Mouse (Mus musculus): ENCODE results near the gene Dmrt1. TPM values are rescaled to one million over a fixed set of nuclear protein-coding genes. Genes with fewer than 3 reads are reported as not detected.
A peak's percentile ranks its signal among the peaks of the same experiment; 100 is the strongest.

Dmrt1 gene
- polyA plus RNA-seq, 1 experiment from 2014 or later = 0.61 TPM

GRCm38 (mm10) chr19:25506616-25507015 is 1.2 kb downstream of the Dmrt1 start:
- H3K4me2 ChIP-seq = peak overlapping the region; percentile 54
- no peak overlapping the region for H3K9ac ChIP-seq
- 3% methylated on average over 23 of the region's 23 CpGs for WGBS
- ATAC-seq = no peak
- no peaks in the 10 kb centered on the region for H3K36me3 ChIP-seq (ENCODE audit: poor library complexity, severe bottlenecking)
- H3K27me3 ChIP-seq = peaks cover 76% of the 10 kb centered on the region
- H3K4me1 ChIP-seq = peaks cover 19% of the 10 kb centered on the region
- H3K9me3 ChIP-seq (replicated peaks) = no peaks in the 10 kb centered on the region
- H3K4me3 ChIP-seq = peak overlapping the region; percentile 30
- H3K27ac ChIP-seq = no peak overlapping the region

- Histone ChIP-seq H3K27me3 (peaks cover 5% of the 10 kb centered on the region; the same call in 1 of the 2 replicates), H3K4me2 (no peak overlapping the region), H3K9ac (no peak overlapping the region), H3K27ac (no peak overlapping the region), H3K4me3 (no peak overlapping the region), H3K9me3 (replicated peaks) (no peaks in the 10 kb centered on the region), H3K36me3 (ENCODE audit: poor library complexity, severe bottlenecking) (no peaks in the 10 kb centered on the region), H3K4me1 (no peaks in the 10 kb centered on the region)
- 28% methylated on average over 12 of the region's 12 CpGs for WGBS
- ATAC-seq = no peak
Observed at GRCm38 (mm10) chr19:25514986-25515530, 9.6 kb downstream of the Dmrt1 start.

- Histone ChIP-seq H3K4me1 (peaks cover 2% of the 10 kb centered on the region; the same call in 1 of the 2 replicates), H3K4me2 (no peak overlapping the region), H3K27me3 (no peaks in the 10 kb centered on the region), H3K9me3 (replicated peaks) (no peaks in the 10 kb centered on the region), H3K4me3 (no peak overlapping the region), H3K9ac (no peak overlapping the region), H3K27ac (no peak overlapping the region), H3K36me3 (ENCODE audit: poor library complexity, severe bottlenecking) (no peaks in the 10 kb centered on the region)
- 69% methylated on average over 6 of the region's 6 CpGs for WGBS
- no peak for ATAC-seq
Observed at GRCm38 (mm10) chr19:25524156-25524555, 18.7 kb downstream of the Dmrt1 start.

- Histone ChIP-seq H3K27ac (no peak overlapping the region), H3K4me2 (no peak overlapping the region), H3K9ac (no peak overlapping the region), H3K36me3 (ENCODE audit: poor library complexity, severe bottlenecking) (no peaks in the 10 kb centered on the region), H3K4me3 (no peak overlapping the region), H3K9me3 (replicated peaks) (no peaks in the 10 kb centered on the region), H3K27me3 (no peaks in the 10 kb centered on the region), H3K4me1 (peaks cover 6% of the 10 kb centered on the region)
- ATAC-seq = no peak
- 91% methylated on average over 20 of the region's 20 CpGs for WGBS
Observed at GRCm38 (mm10) chr19:25525726-25526125, 20.3 kb downstream of the Dmrt1 start.

- Histone ChIP-seq H3K27me3 (no peaks in the 10 kb centered on the region), H3K4me1 (peaks cover 6% of the 10 kb centered on the region), H3K9ac (no peak overlapping the region), H3K27ac (no peak overlapping the region), H3K4me3 (no peak overlapping the region), H3K9me3 (replicated peaks) (peaks cover 5% of the 10 kb centered on the region; the same call in 1 of the 2 replicates), H3K4me2 (no peak overlapping the region), H3K36me3 (ENCODE audit: poor library complexity, severe bottlenecking) (no peaks in the 10 kb centered on the region)
- WGBS = 52% methylated on average over 12 of the region's 12 CpGs
- no peak for ATAC-seq
Observed at GRCm38 (mm10) chr19:25529673-25530072, 24.3 kb downstream of the Dmrt1 start.

- ATAC-seq = peak; percentile 81
- no peak overlapping the region for H3K9ac ChIP-seq
- H3K4me1 ChIP-seq = peaks cover 3% of the 10 kb centered on the region; the same call in 1 of the 2 replicates
- no peak overlapping the region for H3K4me3 ChIP-seq
- no peak overlapping the region for H3K4me2 ChIP-seq
- H3K9me3 ChIP-seq (replicated peaks) = no peaks in the 10 kb centered on the region
- no peak overlapping the region for H3K27ac ChIP-seq
- H3K27me3 ChIP-seq = no peaks in the 10 kb centered on the region
- WGBS = 32% methylated on average over 13 of the region's 13 CpGs
- no peaks in the 10 kb centered on the region for H3K36me3 ChIP-seq (ENCODE audit: poor library complexity, severe bottlenecking)
Observed at GRCm38 (mm10) chr19:25545714-25546340, 40.4 kb downstream of the Dmrt1 start.

GRCm38 (mm10) chr19:25547086-25547643 is 41.7 kb downstream of the Dmrt1 start:
- WGBS = 82% methylated on average over 9 of the region's 9 CpGs
- ATAC-seq = no peak
- Histone ChIP-seq H3K4me3 (no peak overlapping the region), H3K9ac (no peak overlapping the region), H3K9me3 (replicated peaks) (no peaks in the 10 kb centered on the region), H3K27ac (no peak overlapping the region), H3K4me1 (peaks cover 3% of the 10 kb centered on the region; the same call in 1 of the 2 replicates), H3K27me3 (no peaks in the 10 kb centered on the region), H3K4me2 (no peak overlapping the region), H3K36me3 (ENCODE audit: poor library complexity, severe bottlenecking) (no peaks in the 10 kb centered on the region)

GRCm38 (mm10) chr19:25550346-25550745 is 44.9 kb downstream of the Dmrt1 start:
- H3K27ac ChIP-seq = no peak overlapping the region
- H3K27me3 ChIP-seq = no peaks in the 10 kb centered on the region
- no peak overlapping the region for H3K4me3 ChIP-seq
- no peak overlapping the region for H3K4me2 ChIP-seq
- H3K36me3 ChIP-seq (ENCODE audit: poor library complexity, severe bottlenecking) = no peaks in the 10 kb centered on the region
- no peaks in the 10 kb centered on the region for H3K9me3 ChIP-seq (replicated peaks)
- H3K9ac ChIP-seq = no peak overlapping the region
- WGBS = 79% methylated on average over 5 of the region's 5 CpGs
- peaks cover 3% of the 10 kb centered on the region; the same call in 1 of the 2 replicates for H3K4me1 ChIP-seq
- no peak for ATAC-seq

GRCm38 (mm10) chr19:25551053-25551452 is 45.6 kb downstream of the Dmrt1 start:
- Histone ChIP-seq H3K4me2 (no peak overlapping the region), H3K9me3 (replicated peaks) (no peaks in the 10 kb centered on the region), H3K36me3 (ENCODE audit: poor library complexity, severe bottlenecking) (no peaks in the 10 kb centered on the region), H3K9ac (no peak overlapping the region), H3K4me1 (no peaks in the 10 kb centered on the region), H3K27me3 (no peaks in the 10 kb centered on the region), H3K4me3 (no peak overlapping the region), H3K27ac (no peak overlapping the region)
- ATAC-seq = no peak
- WGBS = 75% methylated on average over 5 of the region's 5 CpGs

GRCm38 (mm10) chr19:25564430-25564829 is 59.0 kb downstream of the Dmrt1 start:
- no peak overlapping the region for H3K4me2 ChIP-seq
- 85% methylated on average over 12 of the region's 12 CpGs for WGBS
- H3K9me3 ChIP-seq (replicated peaks) = no peaks in the 10 kb centered on the region
- no peak overlapping the region for H3K27ac ChIP-seq
- H3K4me1 ChIP-seq = no peaks in the 10 kb centered on the region
- no peak overlapping the region for H3K9ac ChIP-seq
- no peaks in the 10 kb centered on the region for H3K36me3 ChIP-seq (ENCODE audit: poor library complexity, severe bottlenecking)
- ATAC-seq = no peak
- H3K4me3 ChIP-seq = no peak overlapping the region
- H3K27me3 ChIP-seq = no peaks in the 10 kb centered on the region

GRCm38 (mm10) chr19:25569778-25570177 is 64.4 kb downstream of the Dmrt1 start:
- Histone ChIP-seq H3K9me3 (replicated peaks) (no peaks in the 10 kb centered on the region), H3K27me3 (no peaks in the 10 kb centered on the region; the same call in 1 of the 2 replicates), H3K36me3 (ENCODE audit: poor library complexity, severe bottlenecking) (no peaks in the 10 kb centered on the region), H3K9ac (no peak overlapping the region), H3K4me2 (no peak overlapping the region), H3K4me3 (no peak overlapping the region), H3K4me1 (peaks cover 9% of the 10 kb centered on the region), H3K27ac (no peak overlapping the region)
- 84% methylated on average over 7 of the region's 7 CpGs for WGBS
- ATAC-seq = no peak

GRCm38 (mm10) chr19:25574431-25574830 is 69.0 kb downstream of the Dmrt1 start:
- peaks cover 6% of the 10 kb centered on the region; the same call in 1 of the 2 replicates for H3K27me3 ChIP-seq
- ATAC-seq = no peak
- H3K9ac ChIP-seq = no peak overlapping the region
- H3K9me3 ChIP-seq (replicated peaks) = no peaks in the 10 kb centered on the region; the same call in 1 of the 2 replicates
- H3K27ac ChIP-seq = no peak overlapping the region
- WGBS = 45% methylated on average over 10 of the region's 10 CpGs
- H3K4me3 ChIP-seq = no peak overlapping the region
- peaks cover 18% of the 10 kb centered on the region for H3K4me1 ChIP-seq
- H3K4me2 ChIP-seq = no peak overlapping the region
- no peaks in the 10 kb centered on the region for H3K36me3 ChIP-seq (ENCODE audit: poor library complexity, severe bottlenecking)

All from forebrain, embryonic 13.5 days (tissue).